Comparison of ENCODE assay signal across 8 mouse cellular contexts in the genomic region with DNA sequence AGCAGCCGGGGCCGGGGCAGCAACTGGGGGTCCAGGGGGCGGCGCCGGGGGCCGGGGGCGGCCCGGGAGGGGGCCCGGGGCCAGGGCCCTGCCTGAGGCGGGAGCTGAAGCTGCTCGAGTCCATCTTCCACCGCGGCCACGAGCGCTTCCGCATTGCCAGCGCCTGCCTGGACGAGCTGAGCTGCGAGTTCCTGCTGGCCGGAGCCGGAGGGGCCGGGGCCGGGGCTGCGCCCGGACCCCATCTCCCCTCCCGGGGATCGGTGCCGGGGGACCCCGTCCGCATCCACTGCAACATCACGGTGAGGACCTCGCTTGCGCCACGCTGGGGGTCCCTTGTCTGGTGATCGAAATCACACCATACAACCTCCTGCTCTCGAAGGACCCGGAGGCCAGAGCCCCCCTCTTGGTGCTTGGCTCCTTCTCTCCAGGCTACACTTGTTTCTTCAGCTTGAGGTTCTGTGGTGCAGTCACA. TPM values are rescaled to one million over a fixed set of nuclear protein-coding genes. Genes with fewer than 3 reads are reported as not detected.
DNase-seq lines count a peak whose midpoint lies in the region; ATAC-seq and TF ChIP-seq lines count a peak whose summit lies in the region.

No protein-coding gene starts in this region.

- peak overlapping the region; percentile 99 for H3K9ac ChIP-seq in embryonic facial prominence, embryonic 14.5 days (ENCODE audit: low read depth, low read length)
- peak overlapping the region; percentile 98 for H3K9ac ChIP-seq in midbrain, embryonic 12.5 days (replicated peaks)

- H3K36me3 ChIP-seq in embryonic facial prominence, embryonic 14.5 days (ENCODE audit: control insufficient read depth, insufficient read depth, low read length): peaks cover 34% of the 10 kb centered on the region
- peaks cover 38% of the 10 kb centered on the region for H3K36me3 ChIP-seq in limb, embryonic 10.5 days
- H3K36me3 ChIP-seq in midbrain, embryonic 12.5 days: peaks cover 35% of the 10 kb centered on the region

- ATAC-seq in embryonic facial prominence, embryonic 14.5 days (ENCODE audit: low read depth): peak; percentile 20
- ATAC-seq in midbrain, embryonic 12.5 days (ENCODE audit: low FRiP score, low read depth): peak; percentile 63

- peak overlapping the region; percentile 96 for H3K4me3 ChIP-seq in left cerebral cortex, adult 2 months
- H3K4me3 ChIP-seq in embryonic facial prominence, embryonic 14.5 days (ENCODE audit: low read depth, low read length): peak overlapping the region; percentile 98
- H3K4me3 ChIP-seq in limb, embryonic 10.5 days: peak overlapping the region; percentile 89
- peak overlapping the region; percentile 80 for H3K4me3 ChIP-seq in midbrain, embryonic 12.5 days

- H3K27me3 ChIP-seq in embryonic facial prominence, embryonic 14.5 days (replicated peaks; ENCODE audit: control insufficient read depth, insufficient read depth, low read length): no peaks in the 10 kb centered on the region
- H3K27me3 ChIP-seq in limb, embryonic 10.5 days (ENCODE audit: low read depth, poor library complexity, severe bottlenecking): no peaks in the 10 kb centered on the region
- H3K27me3 ChIP-seq in midbrain, embryonic 12.5 days: no peaks in the 10 kb centered on the region

- no peak for TF ChIP-seq CTCF in left cerebral cortex, adult 2 months (IDR thresholded peaks at IDR 0.05)

- peaks cover 19% of the 10 kb centered on the region for H3K4me1 ChIP-seq in embryonic facial prominence, embryonic 14.5 days (ENCODE audit: control insufficient read depth, insufficient read depth, low read length)
- H3K4me1 ChIP-seq in limb, embryonic 10.5 days: peaks cover 38% of the 10 kb centered on the region
- H3K4me1 ChIP-seq in midbrain, embryonic 12.5 days: peaks cover 30% of the 10 kb centered on the region

- peak overlapping the region; percentile 83 for H3K4me2 ChIP-seq in embryonic facial prominence, embryonic 14.5 days (ENCODE audit: low read depth, low read length)
- peak overlapping the region; percentile 87 for H3K4me2 ChIP-seq in midbrain, embryonic 12.5 days (replicated peaks)

- no peaks in the 10 kb centered on the region for H3K9me3 ChIP-seq in embryonic facial prominence, embryonic 14.5 days (ENCODE audit: control insufficient read depth, low read length)
- H3K9me3 ChIP-seq in limb, embryonic 10.5 days (replicated peaks): no peaks in the 10 kb centered on the region
- no peaks in the 10 kb centered on the region for H3K9me3 ChIP-seq in midbrain, embryonic 12.5 days

- peak overlapping the region; percentile 81 for H3K27ac ChIP-seq in left cerebral cortex, adult 2 months
- peak overlapping the region; percentile 95 for H3K27ac ChIP-seq in embryonic facial prominence, embryonic 14.5 days (replicated peaks; ENCODE audit: low read depth, low read length)
- H3K27ac ChIP-seq in limb, embryonic 10.5 days: peak overlapping the region; percentile 99
- H3K27ac ChIP-seq in midbrain, embryonic 12.5 days (replicated peaks): peak overlapping the region; percentile 96

- no peak for DNase-seq in left cerebral cortex, adult 2 months (ENCODE audit: extremely low spot score in 1 of 2, low spot score in 2 of 2)
- no peak for DNase-seq in left cerebral cortex, adult 9 months (ENCODE audit: low spot score in 2 of 2)
- DNase-seq in adrenal gland, adult 8-10 months: peak; percentile 50
- no peak for DNase-seq in embryonic facial prominence, embryonic 14.5 days (ENCODE audit: low spot score)
- DNase-seq in heart, postnatal 14 days: peak; percentile 49 to 57
- peak; percentile 66 for DNase-seq in limb, embryonic 10.5 days (ENCODE audit: low spot score)
- DNase-seq in testis, postnatal 14 days (ENCODE audit: low spot score): peak; percentile 65

- intact Hi-C loops in left cerebral cortex, adult 2 months (cut with DNase I): loop anchor here (2.0 to 10.0 kb wide), 5 partner anchors 43 to 315 kb away; a partner anchor contains a TSS
- intact Hi-C loops in heart, postnatal 14 days (cut with DNase I): loop anchor here (2.0 to 5.0 kb wide), 2 partner anchors 59 to 261 kb away; a partner anchor contains a TSS

- WGBS in embryonic facial prominence, embryonic 14.5 days: 0% methylated on average over 12 of the region's 37 CpGs
- WGBS in limb, embryonic 10.5 days: under 1% methylated on average over 37 of the region's 37 CpGs
- under 1% methylated on average over 28 of the region's 37 CpGs for WGBS in midbrain, embryonic 12.5 days

RNA-seq across cellular contexts. Expression of a gene that starts 0.4 kb away (rescaled TPM):
- 10 to 100 TPM; 83.9 to 90.7 TPM for total RNA-seq in left cerebral cortex, adult 2 months (2021)
- 10 to 100 TPM; 65.6 to 74.6 (median 72.5) TPM for total RNA-seq in adrenal gland, adult 8-10 months (2022)
- polyA plus RNA-seq in embryonic facial prominence, embryonic 14.5 days (2014; fragmentation: Nextera tagmentation; extraction: Ambion mirVana): 20.4 and 21.7 TPM in 2 replicates
- 10 to 100 TPM; 28.0 to 28.6 TPM for total RNA-seq in heart, postnatal 14 days (2021)
- 15.6 and 16.0 TPM in 2 replicates for polyA plus RNA-seq in limb, embryonic 10.5 days (2016; fragmentation: Nextera tagmentation; extraction: Ambion mirVana)
- 18.5 and 21.6 TPM in 2 replicates for polyA plus RNA-seq in midbrain, embryonic 12.5 days (2016; fragmentation: Nextera tagmentation; extraction: Ambion mirVana)

RNA-seq across cellular contexts. Expression of a gene that starts 9.3 kb away (rescaled TPM):
- 10 to 100 TPM; 29.0 to 29.3 TPM for total RNA-seq in left cerebral cortex, adult 2 months (2021)
- 1 to 10 TPM; 4.9 to 7.5 (median 5.6) TPM for total RNA-seq in adrenal gland, adult 8-10 months (2022)
- polyA plus RNA-seq in embryonic facial prominence, embryonic 14.5 days (2014; fragmentation: Nextera tagmentation; extraction: Ambion mirVana): 1.7 and 1.8 TPM in 2 replicates
- total RNA-seq in heart, postnatal 14 days (2021): under 1 TPM; 0.20 to 0.29 TPM
- polyA plus RNA-seq in limb, embryonic 10.5 days (2016; fragmentation: Nextera tagmentation; extraction: Ambion mirVana): 0.41 and 0.56 TPM in 2 replicates
- polyA plus RNA-seq in midbrain, embryonic 12.5 days (2016; fragmentation: Nextera tagmentation; extraction: Ambion mirVana): 24.7 and 26.2 TPM in 2 replicates

RNA-seq across cellular contexts. Expression of a gene that starts 57.4 kb away (rescaled TPM):
- total RNA-seq in left cerebral cortex, adult 2 months (2021): 1 to 10 TPM; 3.1 to 3.7 TPM
- 10 to 100 TPM in 2 of 4 experiments, 1 to 10 TPM in 2; 5.6 to 11.6 (median 10.1) TPM for total RNA-seq in adrenal gland, adult 8-10 months (2022)
- polyA plus RNA-seq in embryonic facial prominence, embryonic 14.5 days (2014; fragmentation: Nextera tagmentation; extraction: Ambion mirVana): 5.2 and 6.0 TPM in 2 replicates
- 10 to 100 TPM; 18.1 TPM for total RNA-seq in heart, postnatal 14 days (2021)
- polyA plus RNA-seq in limb, embryonic 10.5 days (2016; fragmentation: Nextera tagmentation; extraction: Ambion mirVana): 2.8 and 3.1 TPM in 2 replicates
- polyA plus RNA-seq in midbrain, embryonic 12.5 days (2016; fragmentation: Nextera tagmentation; extraction: Ambion mirVana): 2.5 and 2.6 TPM in 2 replicates

RNA-seq across cellular contexts. Expression of a gene that starts 59.0 kb away (rescaled TPM):
- total RNA-seq in left cerebral cortex, adult 2 months (2021): 100 to 1,000 TPM; 140 to 151 TPM
- total RNA-seq in adrenal gland, adult 8-10 months (2022): 10 to 100 TPM; 38.7 to 57.6 (median 46.9) TPM
- 10.6 and 11.5 TPM in 2 replicates for polyA plus RNA-seq in embryonic facial prominence, embryonic 14.5 days (2014; fragmentation: Nextera tagmentation; extraction: Ambion mirVana)
- total RNA-seq in heart, postnatal 14 days (2021): 10 to 100 TPM; 12.5 to 13.5 TPM
- 15.4 and 17.5 TPM in 2 replicates for polyA plus RNA-seq in limb, embryonic 10.5 days (2016; fragmentation: Nextera tagmentation; extraction: Ambion mirVana)
- 23.0 and 24.0 TPM in 2 replicates for polyA plus RNA-seq in midbrain, embryonic 12.5 days (2016; fragmentation: Nextera tagmentation; extraction: Ambion mirVana)

Comparison
In these comparisons a context has a peak if more than half of its experiments do, and no peak if none do; other contexts are left out.
1. DNase-seq: peak in adrenal gland, adult 8-10 months (single experiment), heart, postnatal 14 days (2 of 2), limb, embryonic 10.5 days (single experiment) and testis, postnatal 14 days (single experiment); none in left cerebral cortex, adult 2 months (0 of 2), left cerebral cortex, adult 9 months (0 of 2) and embryonic facial prominence, embryonic 14.5 days (single experiment).
2. RNA of a gene that starts 9.3 kb away (total RNA-seq): 29.0 to 29.3 TPM in left cerebral cortex, adult 2 months and 4.9 to 7.5 TPM in adrenal gland, adult 8-10 months; 0.20 to 0.29 TPM in heart, postnatal 14 days; every median in the first group is over 4 times any median in the second.
3. Peak in every context shown above with its lines, with median percentiles within 50 percentile points of each other: H3K27ac ChIP-seq and H3K4me3 ChIP-seq.